Mouse (Mus musculus) right cerebral cortex, adult 18-20 months (tissue): ENCODE results near the gene Pde6b.

Experiments
- DNase-seq: peaks from one replicate; pipeline ENCODE4 v3.0.0; 2022; ENCODE audit warnings: mixed read lengths

Pde6b gene

DNA sequence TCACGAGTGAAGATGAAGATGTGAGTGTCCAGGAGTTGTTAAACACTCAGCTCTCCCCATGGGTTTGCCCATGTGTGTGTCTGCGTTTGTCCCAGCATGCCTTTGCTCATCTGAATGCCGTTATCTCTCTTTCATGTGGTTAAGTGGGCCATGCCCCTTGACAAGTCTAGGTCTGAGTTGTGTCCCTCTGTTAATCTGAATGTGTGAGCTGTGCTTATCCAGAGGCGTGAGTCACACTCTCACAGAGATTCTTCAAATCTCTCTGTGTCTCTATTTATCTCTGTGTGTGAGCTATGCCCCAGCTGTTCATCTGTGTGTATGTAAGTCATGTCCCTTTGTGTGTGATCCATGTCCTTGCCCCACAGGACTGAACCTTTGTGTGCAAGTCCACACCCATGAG is 15.3 kb downstream of the Pde6b start:
- DNase-seq = no peak

DNA sequence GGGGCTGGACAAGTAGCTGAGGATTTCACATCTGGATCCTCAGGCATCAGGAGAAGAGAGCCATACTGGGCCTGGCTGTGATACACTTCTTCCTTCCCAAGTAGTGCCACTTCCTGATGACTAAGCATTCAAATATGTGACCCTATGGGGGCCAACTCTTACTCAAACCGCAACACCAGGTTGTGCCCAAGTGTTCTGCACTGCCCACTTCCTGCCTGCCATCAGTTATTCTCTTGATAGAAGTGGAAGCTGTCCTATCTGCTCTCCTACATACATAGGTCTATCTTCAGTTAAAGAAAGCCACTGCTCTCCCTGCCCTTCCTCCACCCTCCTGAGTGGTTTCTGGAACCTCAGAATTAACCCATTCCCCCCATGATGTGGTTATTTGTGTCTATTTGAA is 17.3 kb downstream of the Pde6b start:
- DNase-seq = no peak

DNA sequence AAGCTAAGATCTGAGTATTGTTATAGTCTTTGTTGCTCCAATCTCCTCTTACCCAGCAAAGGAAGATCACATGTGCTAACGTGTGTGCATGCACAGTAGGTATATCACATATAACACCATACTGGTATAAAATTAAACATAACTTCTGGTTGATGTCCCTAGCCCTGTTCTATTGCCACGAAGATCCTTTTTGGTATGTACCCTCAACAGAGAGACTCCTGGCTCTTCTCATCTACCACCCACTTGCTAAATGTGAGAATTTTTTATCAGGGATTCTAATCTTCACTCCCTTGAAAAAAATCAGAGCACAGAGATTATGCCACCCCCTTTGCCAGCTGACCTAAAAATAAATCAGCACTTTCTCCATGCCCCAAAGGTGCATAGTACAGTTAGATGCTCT is 18.8 kb downstream of the Pde6b start:
- peak; percentile 23 for DNase-seq

DNA sequence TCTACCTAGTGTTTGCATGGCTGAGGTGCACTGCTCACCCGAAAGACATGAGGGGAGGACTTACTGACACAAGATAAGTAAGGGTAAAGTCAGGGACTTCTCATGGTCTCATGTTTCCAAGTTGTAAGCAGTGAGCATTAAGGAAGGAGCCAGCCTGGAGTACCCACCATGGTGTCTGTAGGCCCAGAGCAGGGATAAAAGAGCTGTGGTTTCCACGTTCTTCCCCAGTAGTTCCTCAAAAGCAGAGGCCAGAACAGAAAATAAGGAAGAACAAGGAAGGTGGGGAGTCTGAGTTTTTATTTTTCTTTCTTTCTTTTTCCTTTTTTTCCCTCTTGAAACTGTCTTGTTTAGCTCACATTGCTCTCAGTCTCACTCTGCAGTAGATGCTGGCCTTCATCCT is 26.5 kb downstream of the Pde6b start:
- DNase-seq = no peak

DNA sequence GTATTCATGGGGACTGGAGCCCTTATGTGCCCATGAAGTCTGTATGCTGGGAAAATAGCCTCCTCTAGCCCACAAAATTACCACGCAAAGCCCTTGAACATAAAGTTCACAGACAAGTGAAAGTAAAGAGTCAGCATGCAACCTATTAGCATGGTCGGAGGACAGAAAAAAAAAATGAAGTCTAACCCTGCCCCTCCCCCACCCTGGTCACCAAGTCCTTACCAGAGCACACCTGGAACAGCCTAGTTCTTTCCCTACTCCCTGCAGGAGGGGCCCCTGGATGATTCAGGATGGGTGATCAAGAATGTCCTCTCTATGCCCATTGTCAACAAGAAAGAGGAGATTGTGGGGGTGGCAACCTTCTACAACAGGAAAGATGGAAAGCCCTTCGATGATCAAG is 34.5 kb downstream of the Pde6b start:
- DNase-seq = no peak

DNA sequence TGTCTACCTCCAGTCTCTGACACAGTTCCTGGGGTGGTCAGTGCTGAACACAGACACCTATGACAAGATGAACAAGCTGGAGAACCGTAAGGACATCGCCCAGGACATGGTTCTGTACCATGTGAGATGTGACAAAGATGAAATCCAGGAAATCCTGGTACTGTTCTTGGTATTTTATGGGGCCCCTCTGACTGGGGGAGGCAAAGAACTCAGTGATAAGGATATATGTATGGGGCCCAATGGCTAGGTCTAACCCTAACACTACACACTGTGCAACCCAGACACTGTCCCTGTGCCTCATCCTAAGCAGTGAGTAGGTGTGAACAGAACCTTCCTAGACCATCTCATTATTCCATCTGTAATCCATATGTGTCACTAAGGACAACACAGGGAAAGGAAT is 35.2 kb downstream of the Pde6b start:
- no peak for DNase-seq

DNA sequence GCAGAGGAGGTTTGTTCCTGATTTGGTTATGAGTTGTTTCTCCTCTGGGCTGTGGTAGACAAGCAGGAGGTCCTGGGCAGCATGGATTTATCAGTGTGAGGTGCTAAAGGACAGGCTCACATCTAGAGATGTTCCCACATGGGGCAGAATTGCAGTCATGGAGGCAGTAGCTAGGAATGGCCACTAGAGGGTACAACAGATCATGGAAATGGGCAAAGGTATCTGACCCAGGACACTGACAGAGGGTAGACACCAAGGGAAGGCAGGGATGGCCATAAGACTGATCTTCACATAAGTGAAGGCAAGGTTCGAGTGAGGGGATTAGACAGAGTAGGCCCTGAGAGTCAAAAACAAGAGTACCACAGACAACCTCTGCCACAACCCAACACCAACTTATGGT is 39.0 kb downstream of the Pde6b start:
- peak; percentile 53 for DNase-seq

DNA sequence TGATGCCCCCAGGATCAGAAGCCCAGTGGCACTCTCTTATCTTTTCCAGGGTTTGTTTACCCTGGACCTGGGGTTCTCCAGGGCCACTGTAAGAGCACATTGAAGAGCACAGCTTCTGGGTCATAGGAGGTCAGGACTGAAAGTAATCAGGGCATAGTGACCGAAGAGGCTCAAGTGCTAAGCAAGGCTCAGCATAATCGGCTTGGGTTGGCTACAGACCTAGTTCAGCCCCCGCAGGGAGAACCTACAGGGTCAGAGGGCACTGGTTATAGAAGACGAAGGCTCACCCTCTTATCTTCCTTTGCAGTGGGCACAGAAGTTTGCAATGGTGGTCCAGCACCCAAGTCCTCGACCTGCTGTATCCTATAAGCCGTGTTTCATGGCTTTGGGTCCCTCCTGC is 43.0 kb downstream of the Pde6b start:
- DNase-seq = no peak

DNA sequence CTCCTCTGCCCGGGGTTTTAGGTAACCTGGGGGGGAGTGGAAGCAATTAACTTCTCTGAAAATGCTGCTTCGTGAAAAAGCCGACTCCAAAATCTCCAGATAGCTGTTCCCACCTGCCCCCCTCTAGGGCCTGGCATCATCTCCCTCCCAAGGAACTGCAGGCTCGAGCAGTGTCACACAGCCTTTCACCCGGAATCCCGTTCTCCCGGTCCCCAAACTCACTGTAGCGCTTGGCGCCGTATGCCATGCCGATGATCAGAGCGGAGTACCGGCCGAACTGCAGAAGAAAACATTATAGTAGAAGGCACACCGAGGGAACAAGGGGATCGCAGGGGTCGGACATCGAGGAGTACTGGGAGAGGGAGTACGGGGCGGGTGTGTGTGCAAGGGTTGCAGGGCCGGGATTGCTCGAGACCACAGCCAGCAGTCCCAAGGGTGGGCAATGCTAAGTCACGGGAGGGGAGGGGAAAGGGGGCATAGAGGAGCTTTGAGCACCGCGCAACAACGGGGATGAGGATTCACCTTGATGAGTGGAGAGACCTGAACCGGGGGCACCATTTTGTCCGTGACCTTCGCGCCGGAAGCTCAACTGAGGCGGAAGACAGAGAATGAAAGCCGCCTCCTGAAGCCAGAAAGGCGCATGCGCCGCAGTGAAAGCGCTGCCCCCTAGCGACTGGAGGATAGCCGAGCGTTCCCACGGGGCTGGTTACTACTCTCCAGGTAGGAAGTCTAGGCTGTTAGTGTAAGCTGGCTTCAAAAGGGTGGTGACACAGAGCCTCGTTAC is 45.8 kb downstream of the Pde6b start, which contains the start of gene Atp5k:
Gene Atp5k, minus strand, starts transcription at position 645 of the 784 bp plus-strand sequence.
- peak; percentile 95 for DNase-seq

DNA sequence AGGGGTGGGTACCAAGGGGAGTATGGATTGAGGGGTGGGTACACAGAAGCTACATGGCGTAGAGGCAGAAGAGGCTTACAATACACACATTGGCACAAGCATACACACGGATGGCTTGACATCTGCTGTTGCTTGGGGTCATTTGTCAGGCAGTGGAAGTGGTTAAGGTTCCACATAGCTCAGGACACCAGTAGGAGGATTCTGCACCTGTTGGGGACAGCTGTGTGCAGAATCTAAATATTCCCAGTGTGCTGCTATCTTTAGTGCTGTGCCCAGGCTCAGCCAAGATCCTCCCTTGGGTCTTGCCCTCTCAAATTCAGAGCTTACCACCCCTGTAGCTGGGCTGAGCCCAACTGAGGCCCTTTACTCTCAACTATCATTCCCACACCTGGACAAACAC is 47.9 kb downstream of the Pde6b start:
- no peak for DNase-seq

DNA sequence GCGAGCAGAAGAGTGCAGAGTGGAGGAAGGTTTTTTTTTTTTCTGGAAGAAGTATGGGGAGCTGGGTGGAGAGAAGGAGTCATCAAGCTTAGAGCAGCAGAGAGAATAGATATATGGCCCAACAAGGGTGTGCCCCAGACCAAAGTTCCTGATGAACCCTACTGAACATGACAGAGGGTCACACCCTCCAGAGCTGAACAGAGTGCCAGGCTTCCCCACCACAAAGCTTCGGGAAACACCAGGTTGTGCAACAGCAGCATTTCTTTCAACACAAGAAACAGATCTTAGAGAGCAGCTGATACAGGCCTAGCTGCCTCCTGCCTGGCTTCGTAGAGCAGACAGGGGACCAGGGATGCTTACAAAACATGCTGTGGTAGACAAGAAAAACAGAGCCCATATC is 58.8 kb downstream of the Pde6b start:
- no peak for DNase-seq

DNA sequence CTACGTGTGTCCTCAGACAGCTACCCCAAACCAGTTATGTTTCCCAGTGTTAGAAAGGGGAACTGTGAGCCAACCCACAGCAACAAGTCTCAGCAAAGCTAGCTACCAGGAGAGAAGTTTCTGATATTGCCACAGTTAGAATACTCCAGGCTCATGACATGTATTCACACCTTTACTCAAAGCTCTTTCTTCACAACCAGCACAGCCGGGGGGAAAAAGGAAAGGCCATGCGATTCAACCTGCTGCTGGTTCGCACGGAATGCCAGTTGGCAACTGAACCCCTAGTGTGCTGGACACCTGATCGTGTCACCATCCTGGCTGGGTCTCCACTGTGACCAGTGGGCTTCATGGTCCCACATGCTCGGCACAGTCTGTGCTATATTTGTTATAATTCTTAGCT is 59.7 kb downstream of the Pde6b start:
- no peak for DNase-seq

DNA sequence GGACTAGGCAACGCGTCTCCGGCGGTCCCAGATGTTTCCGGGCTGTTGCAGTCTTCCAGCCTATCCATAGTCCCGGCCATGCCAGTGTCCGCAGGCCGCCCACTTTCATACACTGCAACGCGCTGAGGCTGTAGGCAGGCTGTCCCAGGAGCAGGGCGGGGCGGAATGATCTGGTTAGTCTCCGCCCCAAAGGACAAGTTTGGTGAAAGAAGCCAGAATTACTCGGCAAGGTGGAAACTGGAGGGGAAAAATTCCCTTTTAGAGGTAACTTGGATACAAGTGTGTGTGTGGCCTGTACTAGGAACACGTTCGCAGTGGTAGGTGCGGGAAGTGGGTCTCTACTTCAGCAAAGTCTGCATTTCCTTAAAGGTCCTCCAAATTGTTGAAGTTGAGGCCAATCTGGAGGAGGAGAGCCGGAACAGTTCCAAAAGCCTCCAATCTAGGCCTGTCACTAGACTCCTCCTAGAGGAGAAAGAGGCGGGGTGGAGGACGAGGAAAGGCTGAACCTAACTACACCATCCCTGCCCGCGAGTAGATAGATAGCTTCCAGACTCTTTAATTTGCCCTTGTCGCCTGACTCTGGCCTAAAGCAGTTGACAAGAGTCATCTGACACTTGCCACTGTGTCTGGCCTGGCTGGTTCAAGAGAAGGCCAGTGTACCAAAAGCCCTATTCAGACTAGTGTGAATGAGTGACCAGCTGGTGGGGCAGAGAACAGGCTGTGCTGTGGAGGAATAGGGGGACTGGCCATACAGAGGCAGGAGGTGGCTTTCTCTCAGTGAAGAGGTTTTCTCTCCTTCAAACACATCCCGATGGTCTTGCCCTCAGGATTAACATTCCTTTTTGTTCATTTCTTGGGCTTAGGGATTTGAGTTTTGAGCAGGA is 60.8 kb downstream of the Pde6b start, which contains the start of gene Mfsd7a:
Gene Mfsd7a, minus strand, starts transcription at position 107 of the 884 bp plus-strand sequence.
- DNase-seq = peak; percentile 17

DNA sequence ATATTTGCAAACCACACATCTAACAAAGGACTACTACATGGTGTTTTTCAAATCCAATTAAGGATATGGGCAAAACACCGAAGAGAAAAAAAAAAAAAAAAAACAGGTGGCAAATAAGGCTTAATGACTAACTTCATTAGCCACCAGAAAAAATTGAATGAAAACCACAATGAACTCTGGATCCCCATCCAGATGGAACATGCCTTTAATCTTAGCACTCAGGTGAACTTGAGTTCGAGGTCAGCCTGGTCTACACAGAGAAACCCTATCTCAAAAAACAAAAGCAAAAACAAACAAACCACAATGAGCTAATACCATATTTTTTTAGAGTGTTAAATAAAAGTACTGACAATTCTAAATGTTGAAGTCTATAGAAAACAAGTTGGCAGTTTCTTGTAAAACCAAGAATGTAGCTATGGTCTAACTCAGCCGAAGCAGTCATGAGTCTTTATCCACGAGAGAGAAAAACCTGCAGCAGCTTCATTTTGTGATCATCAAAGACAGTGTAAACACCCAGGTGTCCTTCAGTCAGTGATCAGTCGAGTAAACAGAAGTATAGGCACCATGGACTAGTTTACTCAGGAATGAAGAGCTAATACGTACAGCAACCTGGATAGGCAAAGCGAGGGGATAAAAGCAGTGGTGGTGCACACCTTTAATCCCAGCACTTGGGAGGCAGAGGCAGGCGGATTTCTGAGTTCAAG is 62.8 kb downstream of the Pde6b start:
- DNase-seq = no peak

DNA sequence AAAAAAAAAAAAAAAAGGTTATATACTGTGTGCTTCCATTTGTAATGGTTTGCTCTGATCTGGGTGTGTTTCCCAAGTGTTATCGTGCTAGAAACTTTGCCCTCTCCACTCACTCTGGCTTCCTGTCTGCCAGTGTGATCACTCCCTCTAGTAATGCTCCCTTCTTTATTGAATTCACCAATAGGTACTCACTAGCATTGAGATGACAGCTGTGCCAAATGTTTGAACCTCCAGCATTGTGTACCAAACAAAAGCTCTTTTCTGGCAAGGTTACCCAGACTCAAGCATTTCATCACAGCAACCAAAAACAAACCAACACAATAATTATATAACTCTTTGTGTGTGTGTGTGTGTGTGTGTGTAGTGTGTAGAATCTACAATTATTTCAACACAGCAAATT is 63.4 kb downstream of the Pde6b start:
- DNase-seq = no peak

DNA sequence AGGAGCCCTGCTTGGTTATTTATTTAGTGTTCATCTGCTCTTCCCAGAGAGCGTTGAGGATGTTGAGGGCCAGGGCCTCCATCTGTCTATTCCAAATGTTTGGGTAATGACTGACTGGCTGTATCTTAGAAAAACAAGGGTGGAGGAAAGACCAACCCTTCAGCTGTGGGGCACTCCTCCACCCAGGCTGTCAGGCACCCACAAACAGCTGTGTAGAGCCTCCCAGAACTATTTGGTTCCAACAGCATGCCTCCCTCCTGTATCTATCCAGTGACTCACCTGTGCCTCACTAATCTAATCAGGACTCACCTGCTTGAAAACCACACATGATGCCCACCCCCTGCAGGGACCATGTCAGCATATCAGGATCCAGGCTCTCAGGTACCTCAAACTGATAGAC is 64.2 kb downstream of the Pde6b start:
- DNase-seq = no peak

DNA sequence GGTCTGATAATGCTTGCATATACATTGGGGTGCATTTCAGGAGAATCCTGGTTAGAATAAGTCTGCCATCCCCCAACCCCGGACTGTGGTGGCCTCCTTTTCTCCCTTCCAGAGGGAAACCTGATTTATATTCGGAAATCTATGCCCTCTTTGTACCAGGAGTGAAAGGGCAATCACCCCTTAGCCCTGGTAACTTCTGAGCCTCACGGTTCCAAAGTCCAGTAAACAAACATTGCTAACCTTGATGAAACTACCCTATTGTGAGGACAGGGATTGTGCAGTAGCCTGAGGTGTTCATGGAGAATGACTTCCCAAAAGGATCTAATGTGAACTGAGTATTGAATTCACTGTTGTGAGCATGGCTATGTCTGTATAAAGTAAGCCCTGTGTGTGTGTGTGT is 65.9 kb downstream of the Pde6b start:
- DNase-seq = no peak

DNA sequence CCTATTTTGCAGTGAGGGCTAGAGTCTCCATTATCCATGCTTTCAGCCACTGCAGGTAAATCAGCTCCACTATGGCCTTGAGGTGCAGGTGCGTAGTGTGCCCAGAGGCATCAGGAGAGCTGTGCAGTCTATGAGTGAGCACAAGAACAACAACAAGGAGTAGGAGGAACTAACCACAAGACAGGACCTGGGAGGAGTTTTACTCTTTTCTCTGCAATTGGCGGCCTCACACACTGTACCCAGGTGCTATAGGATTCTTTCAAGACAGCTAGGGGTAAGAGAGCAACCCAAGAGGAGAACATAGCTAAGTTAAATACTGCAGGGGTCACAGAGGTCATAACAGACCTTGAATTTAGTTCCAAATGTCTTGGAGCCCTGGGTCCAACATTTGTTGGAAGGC is 70.5 kb downstream of the Pde6b start:
- no peak for DNase-seq

DNA sequence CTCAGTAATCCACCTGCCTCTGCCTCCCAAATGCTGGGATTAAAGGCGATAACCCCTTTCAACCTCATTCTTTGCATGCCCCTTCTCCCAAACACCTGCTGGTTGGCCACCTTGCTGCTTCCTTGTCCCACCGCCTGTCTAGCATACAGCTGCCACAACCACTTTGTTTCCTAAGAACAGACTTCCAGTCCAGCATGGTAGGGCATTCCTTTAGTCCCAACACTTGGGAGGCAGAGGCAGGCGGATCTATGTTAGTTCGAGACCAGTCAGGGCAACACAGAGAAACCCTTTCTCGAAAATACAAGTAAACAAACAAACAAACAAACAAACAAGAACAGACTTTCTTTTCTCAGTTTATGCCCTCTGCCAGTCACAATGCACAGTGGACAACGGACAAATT is 72.3 kb downstream of the Pde6b start:
- DNase-seq = no peak

DNA sequence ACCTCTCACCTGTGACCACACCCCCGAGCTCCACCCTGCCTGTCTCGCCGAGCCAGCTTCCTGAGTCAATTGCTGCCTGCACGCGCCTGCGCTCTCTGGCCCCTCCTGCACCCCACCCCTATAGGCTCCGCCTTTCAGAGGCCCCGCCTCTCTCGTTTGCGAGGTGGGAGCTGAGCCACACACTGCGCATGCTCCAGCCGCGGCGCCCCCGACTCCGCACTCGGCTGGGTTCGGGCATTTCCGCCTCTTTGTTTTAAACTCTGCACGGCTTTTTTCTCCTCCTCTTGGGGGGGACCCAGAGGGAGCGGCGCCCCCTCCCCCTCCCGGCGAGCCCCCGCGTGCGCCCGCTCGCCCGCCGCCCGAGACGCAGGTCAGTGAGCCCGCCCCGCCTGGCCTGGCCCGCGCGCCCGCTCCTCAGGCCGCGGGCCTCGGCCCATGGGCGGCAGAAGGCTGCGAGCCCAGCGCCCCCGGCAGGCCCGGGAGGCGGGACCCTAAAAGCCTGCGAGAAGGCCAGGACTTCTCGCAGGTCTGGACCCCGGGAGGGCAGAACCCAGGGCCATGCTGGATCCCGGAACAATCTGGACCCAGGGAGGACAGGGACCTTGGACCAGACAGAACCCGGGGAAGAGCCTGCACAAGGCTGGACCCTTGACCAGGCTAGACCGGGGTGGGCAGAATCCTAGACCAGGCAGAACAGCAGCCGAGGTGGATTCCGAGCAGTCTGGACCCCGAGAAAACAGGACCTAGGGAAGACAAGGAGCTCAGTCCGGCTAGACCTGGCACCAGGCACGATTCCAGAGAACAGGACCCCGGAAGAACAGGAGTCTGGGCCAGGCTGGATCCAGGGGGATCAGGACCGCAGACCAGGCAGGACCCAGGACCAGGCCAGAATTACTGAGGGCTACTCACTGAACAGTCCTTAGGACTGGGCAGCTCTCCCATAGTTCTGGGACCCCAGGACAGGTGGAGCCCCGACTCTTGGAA is 73.2 kb downstream of the Pde6b start, which contains the start of gene Pcgf3:
Gene Pcgf3, plus strand, starts transcription at position 151 of the 984 bp plus-strand sequence.
- peak; percentile 97 for DNase-seq

DNA sequence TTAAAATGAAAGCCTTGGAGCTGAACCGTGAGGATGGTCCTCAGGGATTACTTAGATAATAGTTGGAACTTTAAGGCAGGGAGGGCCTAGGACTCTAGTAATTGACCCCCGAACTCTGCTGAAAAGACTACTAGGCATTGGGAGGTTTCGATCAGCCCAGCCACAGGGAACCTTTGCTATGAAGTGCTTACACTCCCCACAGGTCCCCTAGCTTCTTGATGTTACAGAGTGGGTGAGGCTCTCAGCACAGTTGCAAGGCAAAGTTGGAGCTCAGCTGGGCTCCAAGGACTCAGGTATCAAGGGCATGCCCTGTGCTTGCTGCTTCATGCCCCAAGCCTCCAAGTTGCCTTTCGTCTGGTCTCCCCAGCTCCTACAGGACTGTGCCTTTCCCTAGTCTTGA is 74.3 kb downstream of the Pde6b start:
- no peak for DNase-seq
